ENCODE assay signal across 8 mouse cellular contexts in the genomic region with DNA sequence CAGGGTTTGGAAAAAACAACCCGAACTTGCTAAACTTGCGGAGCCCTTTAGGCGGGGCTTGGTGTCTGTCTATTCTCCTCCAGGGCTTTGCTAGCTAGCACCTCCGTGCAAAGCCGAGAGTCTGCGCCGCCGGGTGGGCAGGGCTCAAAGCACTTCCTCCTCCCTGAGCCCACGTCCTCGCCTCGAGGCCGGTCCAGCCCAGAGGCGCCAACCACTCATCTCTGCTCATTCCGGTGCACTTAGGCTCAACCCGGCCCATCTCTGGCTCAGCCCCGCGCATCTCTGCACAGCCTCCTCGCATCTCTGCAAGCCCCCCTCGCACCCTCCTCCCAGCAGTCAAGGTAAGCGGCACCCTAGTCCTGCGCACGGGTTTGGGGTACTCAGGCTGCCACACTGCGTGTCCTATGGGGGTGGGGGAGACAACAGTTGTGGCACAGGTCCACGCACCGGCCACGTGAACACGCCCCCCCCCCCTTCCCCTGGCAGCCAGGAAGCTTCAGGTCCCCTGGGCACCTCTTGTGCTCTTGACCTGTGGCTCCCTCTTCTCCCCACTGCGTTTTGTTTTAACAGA. TPM values are rescaled to one million over a fixed set of nuclear protein-coding genes. Genes with fewer than 3 reads are reported as not detected.
DNase-seq lines count a peak whose midpoint lies in the region; ATAC-seq lines count a peak whose summit lies in the region.

No protein-coding gene starts in this region.

- DNase-seq in Muller cell, postnatal 12 days (ENCODE audit: inconsistent ontology term) = peak; percentile 65
- DNase-seq in embryo, embryonic 10 days (ENCODE audit: low spot score) = peak; percentile 73
- peak; percentile 81 for DNase-seq in gastrocnemius, postnatal 25 days
- peak; percentile 67 for DNase-seq in intestine, embryonic 14.5 days (ENCODE audit: low spot score)
- peak; percentile 37 to 69 for DNase-seq in left cerebral cortex, postnatal 14 days (ENCODE audit: low spot score in 2 of 2)
- DNase-seq in right cerebral cortex, postnatal 10 days (ENCODE audit: low spot score in 2 of 2) = peak; percentile 71 to 78
- peak; percentile 63 to 76 for DNase-seq in urinary bladder, postnatal 4 days (ENCODE audit: low spot score in 2 of 2)

- peaks cover 7% of the 10 kb centered on the region; the same call in 1 of the 2 replicates for H3K27me3 ChIP-seq in intestine, embryonic 14.5 days (replicated peaks; ENCODE audit: control insufficient read depth, insufficient read depth, low read length)

- H3K36me3 ChIP-seq in intestine, embryonic 14.5 days (ENCODE audit: control insufficient read depth, insufficient read depth, low read length) = no peaks in the 10 kb centered on the region

- no peaks in the 10 kb centered on the region for H3K4me1 ChIP-seq in intestine, embryonic 14.5 days (replicated peaks; ENCODE audit: control insufficient read depth, insufficient read depth, low read length)

- intact Hi-C loops in left cerebral cortex, postnatal 14 days (cut with DNase I) = no loop called here

- peak overlapping the region; percentile 66 for H3K4me2 ChIP-seq in intestine, embryonic 14.5 days (ENCODE audit: low read length)

- peak overlapping the region; percentile 32 for H3K4me3 ChIP-seq in intestine, embryonic 14.5 days (ENCODE audit: low read depth, low read length)

- H3K9ac ChIP-seq in intestine, embryonic 14.5 days (ENCODE audit: low read length) = 0 out of 2 replicates have a peak overlapping the region, but pooled peaks have one; percentile 10

- no peak overlapping the region for H3K27ac ChIP-seq in intestine, embryonic 14.5 days (ENCODE audit: low read depth)

- peak; percentile 85 for ATAC-seq in intestine, embryonic 14.5 days (replicated peaks; ENCODE audit: low FRiP score, low TSS enrichment, low read depth)
- ATAC-seq in megakaryocyte progenitor cell, adult 5-6 weeks (replicated peaks; ENCODE audit: poor library complexity) = peak; percentile 74

- H3K9me3 ChIP-seq in intestine, embryonic 14.5 days (ENCODE audit: control insufficient read depth, low read length) = no peaks in the 10 kb centered on the region

- 1% methylated on average over 28 of the region's 28 CpGs for WGBS in intestine, embryonic 14.5 days

RNA-seq across cellular contexts. Expression of a gene that starts 0.4 kb away (rescaled TPM):
- 1 to 10 TPM; 2.3 to 2.5 TPM for total RNA-seq in gastrocnemius, postnatal 25 days (2021)
- polyA plus RNA-seq in intestine, embryonic 14.5 days (2014; fragmentation: Nextera tagmentation; extraction: Ambion mirVana) = 1.4 and 1.9 TPM in 2 replicates
- 1 to 10 TPM; 7.8 to 8.2 TPM for total RNA-seq in left cerebral cortex, postnatal 14 days (2021)
- 120 and 136 TPM in 2 replicates for total RNA-seq in megakaryocyte progenitor cell, adult 5-6 weeks (2015)
- total RNA-seq in megakaryocyte progenitor cell, adult 5-6 weeks (2017) = 15.9 and 26.8 TPM in 2 replicates
